Mouse (Mus musculus) small intestine, adult 2 months (tissue): Measurements from ENCODE around the gene Bahcc1.

Experiments
- CTCF ChIP-seq: fragments of 200-500 bp; IDR thresholded peaks from 2 replicates; pipeline ENCODE4 v1.5.1; 2012; ENCODE audit warnings: low read depth, mild to moderate bottlenecking, control low read depth, inconsistent platforms, low read length, moderate library complexity, mixed read lengths; ENCODE audit not compliant: insufficient replicate concordance, insufficient read length; ENCODE audit errors: extremely low read depth
- POLR2A ChIP-seq: fragments of 200-500 bp; IDR thresholded peaks from 2 replicates; pipeline ENCODE4 v1.6.1; 2012; ENCODE audit warnings: low read depth, mild to moderate bottlenecking, control low read depth, inconsistent platforms, low read length, moderate library complexity

GRCm38 (mm10) chr11:120243531-120243820, 10.7 kb downstream of the Bahcc1 start:
- no peak for TF ChIP-seq CTCF
- TF ChIP-seq POLR2A, result no peak
